Mouse (Mus musculus): ENCODE measurements around the gene Gpank1. TPM values are rescaled to one million over a fixed set of nuclear protein-coding genes. Genes with fewer than 3 reads are reported as not detected.
A peak's percentile ranks its signal among the peaks of the same experiment; 100 is the strongest.

Gene Gpank1
- polyA plus RNA-seq, 2 experiments = 15.1 to 17.5 TPM

DNA sequence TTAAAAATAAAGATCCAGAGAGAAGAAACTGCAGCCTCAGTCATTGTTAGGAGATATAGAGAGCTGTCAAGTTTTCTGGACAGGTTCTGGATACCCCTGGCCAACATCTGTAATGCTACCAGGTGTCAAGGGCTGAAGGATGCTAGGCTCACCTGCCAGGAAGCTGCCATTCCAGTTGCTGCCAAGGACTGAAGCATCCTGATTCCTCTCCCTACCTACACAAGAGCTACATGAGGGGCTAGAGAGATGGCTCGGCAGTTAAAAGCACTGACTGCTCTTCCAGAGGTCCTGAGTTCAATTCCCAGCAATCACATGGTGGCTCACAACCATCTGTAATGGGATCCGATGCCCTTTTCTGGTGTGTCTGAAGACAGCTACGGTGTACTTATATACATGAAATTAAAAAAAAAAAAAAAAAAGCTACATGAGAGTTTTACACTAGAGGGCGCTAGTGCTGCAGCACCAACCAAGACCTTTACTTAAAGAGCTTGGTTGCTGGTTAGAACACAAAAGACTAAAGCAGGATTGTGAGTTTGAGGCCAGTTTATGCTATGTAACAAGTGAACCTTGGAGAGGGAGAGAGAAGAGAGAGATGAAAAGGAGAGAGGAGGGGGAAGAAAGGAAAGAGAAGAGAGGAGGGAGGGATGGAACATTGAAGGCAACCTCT, 47.4 kb downstream of the Gpank1 start:
- no peak overlapping the region for H3K9ac ChIP-seq (ENCODE audit: low read depth, low read length, severe bottlenecking)
- no peaks in the 10 kb centered on the region for H3K27me3 ChIP-seq (ENCODE audit: control insufficient read depth, insufficient read depth, low read length)
- H3K4me3 ChIP-seq (replicated peaks; ENCODE audit: low read length) = no peak overlapping the region
- TF ChIP-seq POLR2A (IDR thresholded peaks at IDR 0.05; ENCODE audit: borderline replicate concordance, extremely low read depth, insufficient read depth, insufficient read length) = no peak
- 14% methylated on average over 4 of the region's 4 CpGs for WGBS
- peak; percentile 75 for DNase-seq (ENCODE audit: low spot score)
- H3K36me3 ChIP-seq (ENCODE audit: control insufficient read depth, insufficient read depth, low read length) = no peaks in the 10 kb centered on the region
- H3K4me2 ChIP-seq (replicated peaks; ENCODE audit: low read depth, low read length, severe bottlenecking) = no peak overlapping the region
- H3K4me1 ChIP-seq (ENCODE audit: control insufficient read depth, insufficient read depth, low read length) = peaks cover 8% of the 10 kb centered on the region
- no peak overlapping the region for H3K27ac ChIP-seq (replicated peaks; ENCODE audit: low read depth, low read length)
- ATAC-seq (ENCODE audit: low FRiP score, low read depth) = no peak
- H3K9me3 ChIP-seq (ENCODE audit: control insufficient read depth, low read length) = no peaks in the 10 kb centered on the region

- Histone ChIP-seq H3K36me3 (ENCODE audit: control insufficient read depth, insufficient read depth, low read length) (no peaks in the 10 kb centered on the region), H3K27me3 (ENCODE audit: control insufficient read depth, insufficient read depth, low read length) (no peaks in the 10 kb centered on the region), H3K27ac (replicated peaks; ENCODE audit: low read depth, low read length) (no peak overlapping the region), H3K4me1 (ENCODE audit: control insufficient read depth, insufficient read depth, low read length) (0 out of 2 replicates have a peak, but pooled peaks cover 3% of the 10 kb centered on the region), H3K9me3 (ENCODE audit: control insufficient read depth, low read length) (no peaks in the 10 kb centered on the region), H3K4me3 (replicated peaks; ENCODE audit: low read length) (no peak overlapping the region), H3K9ac (ENCODE audit: low read depth, low read length, severe bottlenecking) (no peak overlapping the region), H3K4me2 (replicated peaks; ENCODE audit: low read depth, low read length, severe bottlenecking) (no peak overlapping the region)
- WGBS = 75% methylated on average over 11 of the region's 11 CpGs
- no peak for DNase-seq (ENCODE audit: low spot score)
- no peak for TF ChIP-seq POLR2A (IDR thresholded peaks at IDR 0.05; ENCODE audit: borderline replicate concordance, extremely low read depth, insufficient read depth, insufficient read length)
- ATAC-seq (ENCODE audit: low FRiP score, low read depth) = no peak
These were observed 51.4 kb downstream of the Gpank1 start for GRCm38 (mm10) chr17:35172445-35173234.

DNA sequence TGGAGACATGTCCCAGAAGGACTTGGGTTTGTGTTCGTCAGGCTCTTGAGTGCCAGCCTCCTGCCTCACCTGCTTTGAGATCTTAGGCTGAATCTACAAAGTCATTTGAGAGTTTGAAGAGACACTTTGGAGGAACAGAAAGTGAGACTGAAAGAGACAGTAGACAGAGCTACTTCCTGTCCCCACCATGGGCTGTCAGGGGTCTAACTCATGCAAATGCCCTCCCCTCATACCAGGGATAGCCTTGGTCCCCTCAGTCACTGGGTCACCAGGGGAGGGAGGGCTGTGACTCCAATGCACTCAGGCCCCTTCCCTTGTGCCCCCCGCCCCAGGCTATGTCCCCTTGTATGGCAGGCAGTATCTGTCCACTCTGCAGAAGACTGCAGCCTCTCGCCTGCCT, 52.1 kb downstream of the Gpank1 start:
- WGBS = 61% methylated on average over 3 of the region's 3 CpGs
- H3K9ac ChIP-seq (ENCODE audit: low read depth, low read length, severe bottlenecking) = no peak overlapping the region
- ATAC-seq (ENCODE audit: low FRiP score, low read depth) = no peak
- H3K36me3 ChIP-seq (ENCODE audit: control insufficient read depth, insufficient read depth, low read length) = no peaks in the 10 kb centered on the region
- H3K9me3 ChIP-seq (ENCODE audit: control insufficient read depth, low read length) = no peaks in the 10 kb centered on the region
- H3K4me1 ChIP-seq (ENCODE audit: control insufficient read depth, insufficient read depth, low read length) = 0 out of 2 replicates have a peak, but pooled peaks cover 3% of the 10 kb centered on the region
- no peak for DNase-seq (ENCODE audit: low spot score)
- H3K27ac ChIP-seq (replicated peaks; ENCODE audit: low read depth, low read length) = no peak overlapping the region; the same call in 1 of the 2 replicates
- no peaks in the 10 kb centered on the region for H3K27me3 ChIP-seq (ENCODE audit: control insufficient read depth, insufficient read depth, low read length)
- H3K4me3 ChIP-seq (replicated peaks; ENCODE audit: low read length) = no peak overlapping the region
- TF ChIP-seq POLR2A (IDR thresholded peaks at IDR 0.05; ENCODE audit: borderline replicate concordance, extremely low read depth, insufficient read depth, insufficient read length) = no peak
- no peak overlapping the region for H3K4me2 ChIP-seq (replicated peaks; ENCODE audit: low read depth, low read length, severe bottlenecking)

Other genes with a start within 250 kb of the Gpank1 start
Only the 30 nearest of the 42 such genes appear.
- 186 and 233 TPM in 2 replicates for gene Lsm2, start 139.6 kb upstream of the Gpank1 start, polyA plus RNA-seq (2012; rRNA removed)
- 170 and 178 TPM in 2 replicates for gene Lsm2, start 139.6 kb upstream of the Gpank1 start, polyA plus RNA-seq (2014; fragmentation: Nextera tagmentation; extraction: Ambion mirVana)
- 163 and 216 TPM in 2 replicates for gene Vars, start 120.5 kb upstream of the Gpank1 start, polyA plus RNA-seq (2012; rRNA removed)
- 88.3 and 100 TPM in 2 replicates for gene Vars, start 120.5 kb upstream of the Gpank1 start, polyA plus RNA-seq (2014; fragmentation: Nextera tagmentation; extraction: Ambion mirVana)
- 0.64 and 0.85 TPM in 2 replicates for gene Vwa7, start 104.9 kb upstream of the Gpank1 start, polyA plus RNA-seq (2012; rRNA removed)
- gene Vwa7, start 104.9 kb upstream of the Gpank1 start, polyA plus RNA-seq (2014; fragmentation: Nextera tagmentation; extraction: Ambion mirVana) = 0.11 and 0.15 TPM in 2 replicates
- 12.0 and 15.2 TPM in 2 replicates for gene Sapcd1, start 93.4 kb upstream of the Gpank1 start, polyA plus RNA-seq (2012; rRNA removed)
- 12.5 and 13.7 TPM in 2 replicates for gene Sapcd1, start 93.4 kb upstream of the Gpank1 start, polyA plus RNA-seq (2014; fragmentation: Nextera tagmentation; extraction: Ambion mirVana)
- 6.4 and 6.5 TPM in 2 replicates for gene Msh5, start 74.7 kb upstream of the Gpank1 start, polyA plus RNA-seq (2012; rRNA removed)
- 3.4 and 3.5 TPM in 2 replicates for gene Msh5, start 74.7 kb upstream of the Gpank1 start, polyA plus RNA-seq (2014; fragmentation: Nextera tagmentation; extraction: Ambion mirVana)
- gene Clic1, start 71.5 kb upstream of the Gpank1 start, polyA plus RNA-seq (2012; rRNA removed) = 229 and 236 TPM in 2 replicates
- 103 and 108 TPM in 2 replicates for gene Clic1, start 71.5 kb upstream of the Gpank1 start, polyA plus RNA-seq (2014; fragmentation: Nextera tagmentation; extraction: Ambion mirVana)
- 271 and 326 TPM in 2 replicates for gene Ddah2, start 62.4 kb upstream of the Gpank1 start, polyA plus RNA-seq (2012; rRNA removed)
- 358 and 403 TPM in 2 replicates for gene Ddah2, start 62.4 kb upstream of the Gpank1 start, polyA plus RNA-seq (2014; fragmentation: Nextera tagmentation; extraction: Ambion mirVana)
- 3.4 and 5.5 TPM in 2 replicates for gene Ly6g6c, start 56.1 kb upstream of the Gpank1 start, polyA plus RNA-seq (2012; rRNA removed)
- gene Ly6g6c, start 56.1 kb upstream of the Gpank1 start, polyA plus RNA-seq (2014; fragmentation: Nextera tagmentation; extraction: Ambion mirVana) = 10.4 and 22.3 TPM in 2 replicates
- 0.45 and 0.47 TPM in 2 replicates for gene Mpig6b, start 55.3 kb upstream of the Gpank1 start, polyA plus RNA-seq (2012; rRNA removed)
- gene Mpig6b, start 55.3 kb upstream of the Gpank1 start, polyA plus RNA-seq (2014; fragmentation: Nextera tagmentation; extraction: Ambion mirVana) = 0.64 and 1.3 TPM in 2 replicates
- gene Ly6g6e, start 44.6 kb upstream of the Gpank1 start, polyA plus RNA-seq (2012; rRNA removed) = 14.2 and 14.8 TPM in 2 replicates
- gene Ly6g6e, start 44.6 kb upstream of the Gpank1 start, polyA plus RNA-seq (2014; fragmentation: Nextera tagmentation; extraction: Ambion mirVana) = 18.0 and 28.4 TPM in 2 replicates
- 1.3 and 2.3 TPM in 2 replicates for gene Ly6g6d, start 43.4 kb upstream of the Gpank1 start, polyA plus RNA-seq (2012; rRNA removed)
- 2.0 TPM in 1 of 2 replicates, not detected in the other for gene Ly6g6d, start 43.4 kb upstream of the Gpank1 start, polyA plus RNA-seq (2014; fragmentation: Nextera tagmentation; extraction: Ambion mirVana)
- gene Ly6g6f, start 35.8 kb upstream of the Gpank1 start, polyA plus RNA-seq (2012; rRNA removed) = 0.14 and 0.73 TPM in 2 replicates
- 0.28 TPM in 1 of 2 replicates, not detected in the other for gene Ly6g6f, start 35.8 kb upstream of the Gpank1 start, polyA plus RNA-seq (2014; fragmentation: Nextera tagmentation; extraction: Ambion mirVana)
- 98.6 and 157 TPM in 2 replicates for gene Abhd16a, start 32.2 kb upstream of the Gpank1 start, polyA plus RNA-seq (2012; rRNA removed)
- gene Abhd16a, start 32.2 kb upstream of the Gpank1 start, polyA plus RNA-seq (2014; fragmentation: Nextera tagmentation; extraction: Ambion mirVana) = 78.0 and 88.3 TPM in 2 replicates
- gene Ly6g5c, start 13.2 kb upstream of the Gpank1 start, polyA plus RNA-seq (2012; rRNA removed) = not detected in 2 replicates
- not detected in 2 replicates for gene Ly6g5c, start 13.2 kb upstream of the Gpank1 start, polyA plus RNA-seq (2014; fragmentation: Nextera tagmentation; extraction: Ambion mirVana)
- gene Ly6g5b, start 6.0 kb upstream of the Gpank1 start, polyA plus RNA-seq (2012; rRNA removed) = 2.1 and 3.5 TPM in 2 replicates
- gene Ly6g5b, start 6.0 kb upstream of the Gpank1 start, polyA plus RNA-seq (2014; fragmentation: Nextera tagmentation; extraction: Ambion mirVana) = 0.59 and 0.68 TPM in 2 replicates
- 181 and 250 TPM in 2 replicates for gene Csnk2b, start 598 bp downstream of the Gpank1 start, polyA plus RNA-seq (2012; rRNA removed)
- gene Csnk2b, start 598 bp downstream of the Gpank1 start, polyA plus RNA-seq (2014; fragmentation: Nextera tagmentation; extraction: Ambion mirVana) = 275 and 308 TPM in 2 replicates
- 5.7 and 6.6 TPM in 2 replicates for gene D17H6S53E, start 4.9 kb downstream of the Gpank1 start, polyA plus RNA-seq (2012; rRNA removed)
- gene D17H6S53E, start 4.9 kb downstream of the Gpank1 start, polyA plus RNA-seq (2014; fragmentation: Nextera tagmentation; extraction: Ambion mirVana) = 6.4 and 8.2 TPM in 2 replicates
- 1.1 and 1.7 TPM in 2 replicates for gene Apom, start 10.6 kb downstream of the Gpank1 start, polyA plus RNA-seq (2012; rRNA removed)
- 0.26 TPM in 1 of 2 replicates, not detected in the other for gene Apom, start 10.6 kb downstream of the Gpank1 start, polyA plus RNA-seq (2014; fragmentation: Nextera tagmentation; extraction: Ambion mirVana)
- gene Bag6, start 13.7 kb downstream of the Gpank1 start, polyA plus RNA-seq (2012; rRNA removed) = 265 and 361 TPM in 2 replicates
- 76.2 and 82.8 TPM in 2 replicates for gene Bag6, start 13.7 kb downstream of the Gpank1 start, polyA plus RNA-seq (2014; fragmentation: Nextera tagmentation; extraction: Ambion mirVana)
- 404 and 512 TPM in 2 replicates for gene Prrc2a, start 43.4 kb downstream of the Gpank1 start, polyA plus RNA-seq (2012; rRNA removed)
- 192 and 196 TPM in 2 replicates for gene Prrc2a, start 43.4 kb downstream of the Gpank1 start, polyA plus RNA-seq (2014; fragmentation: Nextera tagmentation; extraction: Ambion mirVana)
- gene Aif1, start 54.6 kb downstream of the Gpank1 start, polyA plus RNA-seq (2012; rRNA removed) = 4.0 and 4.8 TPM in 2 replicates
- gene Aif1, start 54.6 kb downstream of the Gpank1 start, polyA plus RNA-seq (2014; fragmentation: Nextera tagmentation; extraction: Ambion mirVana) = 13.1 and 15.7 TPM in 2 replicates
- 21.8 and 24.4 TPM in 2 replicates for gene Lst1, start 67.0 kb downstream of the Gpank1 start, polyA plus RNA-seq (2012; rRNA removed)
- gene Lst1, start 67.0 kb downstream of the Gpank1 start, polyA plus RNA-seq (2014; fragmentation: Nextera tagmentation; extraction: Ambion mirVana) = 23.2 and 29.2 TPM in 2 replicates
- 1.7 and 3.0 TPM in 2 replicates for gene Ltb, start 73.0 kb downstream of the Gpank1 start, polyA plus RNA-seq (2012; rRNA removed)
- 1.1 and 1.4 TPM in 2 replicates for gene Ltb, start 73.0 kb downstream of the Gpank1 start, polyA plus RNA-seq (2014; fragmentation: Nextera tagmentation; extraction: Ambion mirVana)
- gene Tnf, start 80.6 kb downstream of the Gpank1 start, polyA plus RNA-seq (2012; rRNA removed) = 1.1 and 1.3 TPM in 2 replicates
- 0.28 and 0.73 TPM in 2 replicates for gene Tnf, start 80.6 kb downstream of the Gpank1 start, polyA plus RNA-seq (2014; fragmentation: Nextera tagmentation; extraction: Ambion mirVana)
- 0.36 and 0.39 TPM in 2 replicates for gene Lta, start 83.9 kb downstream of the Gpank1 start, polyA plus RNA-seq (2012; rRNA removed)
- 0.14 TPM in 1 of 2 replicates, not detected in the other for gene Lta, start 83.9 kb downstream of the Gpank1 start, polyA plus RNA-seq (2014; fragmentation: Nextera tagmentation; extraction: Ambion mirVana)
- 0.26 TPM in 1 of 2 replicates, not detected in the other for gene Gm16181, start 99.4 kb downstream of the Gpank1 start, polyA plus RNA-seq (2012; rRNA removed)
- gene Gm16181, start 99.4 kb downstream of the Gpank1 start, polyA plus RNA-seq (2014; fragmentation: Nextera tagmentation; extraction: Ambion mirVana) = not detected in 2 replicates
- gene Atp6v1g2, start 112.2 kb downstream of the Gpank1 start, polyA plus RNA-seq (2012; rRNA removed) = 11.2 and 12.0 TPM in 2 replicates
- gene Atp6v1g2, start 112.2 kb downstream of the Gpank1 start, polyA plus RNA-seq (2014; fragmentation: Nextera tagmentation; extraction: Ambion mirVana) = 3.6 and 4.9 TPM in 2 replicates
- 17.0 and 19.6 TPM in 2 replicates for gene Nfkbil1, start 114.3 kb downstream of the Gpank1 start, polyA plus RNA-seq (2012; rRNA removed)
- 4.9 and 5.9 TPM in 2 replicates for gene Nfkbil1, start 114.3 kb downstream of the Gpank1 start, polyA plus RNA-seq (2014; fragmentation: Nextera tagmentation; extraction: Ambion mirVana)
- 877 and 1,003 TPM in 2 replicates for gene Ddx39b, start 120.3 kb downstream of the Gpank1 start, polyA plus RNA-seq (2012; rRNA removed)
- gene Ddx39b, start 120.3 kb downstream of the Gpank1 start, polyA plus RNA-seq (2014; fragmentation: Nextera tagmentation; extraction: Ambion mirVana) = 416 and 445 TPM in 2 replicates
- gene H2-D1, start 141.3 kb downstream of the Gpank1 start, polyA plus RNA-seq (2012; rRNA removed) = 26.0 and 27.2 TPM in 2 replicates
- 49.3 and 53.9 TPM in 2 replicates for gene H2-D1, start 141.3 kb downstream of the Gpank1 start, polyA plus RNA-seq (2014; fragmentation: Nextera tagmentation; extraction: Ambion mirVana)